Mouse (Mus musculus) limb, embryonic 14.5 days (tissue): ENCODE results near the gene Bend3. TPM values are rescaled to one million over a fixed set of nuclear protein-coding genes. Genes with fewer than 3 reads are reported as not detected.
A peak's percentile ranks its signal among the peaks of the same experiment; 100 is the strongest.
"Not testable (repeated sequence)": the region's sequence is repeated elsewhere in the genome, so short reads cannot be mapped to it uniquely, and the experiment has no call there.

Source experiments
- ATAC-seq: fragments of 200-750 bp; cut with Nextera tagmentation; 2 replicates; pipeline ENCODE4 v1.8.0; 2017; ENCODE audit warnings: low read depth, moderate number of reproducible peaks, moderate TSS enrichment; ENCODE audit not compliant: low FRiP score
- DNase-seq: peaks from one replicate; pipeline ENCODE4 v3.0.0-alpha.2; 2015; ENCODE audit warnings: low spot score
- H3K27ac ChIP-seq: fragments of 300-500 bp; sonication (generic); replicated peaks from 2 replicates; pipeline ENCODE4 v1.5.1; 2014; ENCODE audit warnings: low read depth, mild to moderate bottlenecking, low read length, moderate library complexity, mixed read lengths
- H3K27me3 ChIP-seq: fragments of 300-500 bp; sonication (generic); 2 replicates; pipeline ENCODE4 v1.6.1; 2014; ENCODE audit warnings: low read length, mixed read lengths; ENCODE audit not compliant: control insufficient read depth, insufficient read depth
- H3K36me3 ChIP-seq: fragments of 300-500 bp; sonication (generic); 2 replicates; pipeline ENCODE4 v1.6.1; 2014; ENCODE audit warnings: mild to moderate bottlenecking, low read length, moderate library complexity, mixed read lengths; ENCODE audit not compliant: control insufficient read depth, insufficient read depth
- H3K4me1 ChIP-seq: fragments of 300-500 bp; sonication (generic); 2 replicates; pipeline ENCODE4 v1.6.1; 2014; ENCODE audit warnings: antibody characterized with exemption, low read length, mixed read lengths; ENCODE audit not compliant: control insufficient read depth, insufficient read depth
- H3K4me2 ChIP-seq: fragments of 300-500 bp; sonication (generic); replicated peaks from 2 replicates; pipeline ENCODE4 v1.6.1; 2014; ENCODE audit warnings: low read depth, mild to moderate bottlenecking, low read length, moderate library complexity; ENCODE audit not compliant: severe bottlenecking
- H3K4me3 ChIP-seq: fragments of 300-500 bp; sonication (generic); replicated peaks from 2 replicates; pipeline ENCODE4 v1.5.1; 2014; ENCODE audit warnings: low read length
- H3K9ac ChIP-seq: fragments of 300-500 bp; sonication (generic); 2 replicates; pipeline ENCODE4 v1.6.1; 2014; ENCODE audit warnings: mild to moderate bottlenecking, low read depth, low read length, moderate library complexity; ENCODE audit not compliant: severe bottlenecking
- H3K9me3 ChIP-seq: fragments of 300-500 bp; sonication (generic); 2 replicates; pipeline ENCODE4 v1.6.1; 2016; ENCODE audit warnings: low read length; ENCODE audit not compliant: control insufficient read depth
- POLR2A ChIP-seq: fragments of 200-500 bp; IDR thresholded peaks from 2 replicates; pipeline ENCODE4 v1.8.0; 2012; ENCODE audit warnings: inconsistent platforms, mild to moderate bottlenecking, moderate library complexity, borderline replicate concordance; ENCODE audit not compliant: insufficient read depth, insufficient read length; ENCODE audit errors: extremely low read depth
- WGBS: fragments of 180-500 bp; shearing (Covaris S2); extraction: QIAGEN DNeasy Blood & Tissue Kit; methylation state at CpG from one replicate; pipeline ENCODE4 v1.1.7; 2014; 5-methylcytosine and 5-hydroxymethylcytosine counted together
- polyA plus RNA-seq, 2 experiments: library from polyadenylated mRNA; depleted of rRNA in 1 of 2; stranded (reverse) in 1 of 2; unstranded in 1 of 2; fragments of >200 nt; fragmentation: Nextera tagmentation in 1 of 2; extraction: Ambion mirVana in 1 of 2; gene quantifications; 2 replicates each; pipeline versions ENCODE4 v1.2.1 to v1.2.3; 2012 to 2014

Bend3 gene
- polyA plus RNA-seq, 2 experiments = 5.0 to 9.8 TPM

- Histone ChIP-seq H3K4me1 (peaks cover 4% of the 10 kb centered on the region), H3K36me3 (peaks cover 23% of the 10 kb centered on the region), H3K27me3 (no peaks in the 10 kb centered on the region), H3K9me3 (no peaks in the 10 kb centered on the region), H3K4me2 (no peak overlapping the region), H3K4me3 (no peak overlapping the region), H3K27ac (peak overlapping the region; percentile 6), H3K9ac (no peak overlapping the region)
- WGBS = 49% methylated on average over 4 of the region's 4 CpGs
- DNase-seq (peak; percentile 33), ATAC-seq (no peak)
- TF ChIP-seq POLR2A = no peak
Measured at GRCm38 (mm10) chr10:43517836-43518235, 39.2 kb downstream of the Bend3 start.

- 56% methylated on average over 11 of the region's 13 CpGs for WGBS
- no peak; the same call in 1 of the 2 replicates for ATAC-seq
- no peak overlapping the region for H3K27ac ChIP-seq
Measured at GRCm38 (mm10) chr10:43518368-43518767, 39.7 kb downstream of the Bend3 start.

GRCm38 (mm10) chr10:43519977-43520376, 41.3 kb downstream of the Bend3 start:
- Histone ChIP-seq H3K4me2 (no peak overlapping the region), H3K9me3 (no peaks in the 10 kb centered on the region), H3K9ac (no peak overlapping the region), H3K27me3 (no peaks in the 10 kb centered on the region), H3K36me3 (peaks cover 13% of the 10 kb centered on the region), H3K4me1 (peaks cover 4% of the 10 kb centered on the region), H3K27ac (no peak overlapping the region), H3K4me3 (no peak overlapping the region)
- no peak for DNase-seq
- no peak for ATAC-seq
- TF ChIP-seq POLR2A = no peak
- 94% methylated on average over 2 of the region's 2 CpGs for WGBS

More at GRCm38 (mm10) chr10:43518368-43518767, 39.7 kb downstream of the Bend3 start:
- no peak for TF ChIP-seq POLR2A
- no peak for DNase-seq
- peaks cover 18% of the 10 kb centered on the region for H3K36me3 ChIP-seq
- no peak overlapping the region for H3K4me3 ChIP-seq
- no peaks in the 10 kb centered on the region for H3K9me3 ChIP-seq
- H3K4me1 ChIP-seq = peaks cover 4% of the 10 kb centered on the region
- no peaks in the 10 kb centered on the region for H3K27me3 ChIP-seq
- no peak overlapping the region for H3K4me2 ChIP-seq
- H3K9ac ChIP-seq = no peak overlapping the region

- H3K9ac ChIP-seq, H3K4me2 ChIP-seq, H3K27me3 ChIP-seq, H3K9me3 ChIP-seq, DNase-seq, H3K4me1 ChIP-seq, ATAC-seq, H3K27ac ChIP-seq, H3K4me3 ChIP-seq: not testable (repeated sequence)
- 98% methylated on average over 10 of the region's 10 CpGs for WGBS
- peaks cover 32% of the 10 kb centered on the region for H3K36me3 ChIP-seq
Measured at GRCm38 (mm10) chr10:43523931-43524330, 45.3 kb downstream of the Bend3 start, which contains the start of gene Gm9803. Gm9803 (plus strand) TSS chr10:43524084.

- H3K27ac ChIP-seq = no peak overlapping the region
- H3K27me3 ChIP-seq = no peaks in the 10 kb centered on the region
- DNase-seq (no peak), ATAC-seq (no peak; the same call in 1 of the 2 replicates)
- H3K4me1 ChIP-seq = no peaks in the 10 kb centered on the region
- 46% methylated on average over 15 of the region's 15 CpGs for WGBS
- TF ChIP-seq POLR2A = no peak
- 0 out of 2 replicates have a peak overlapping the region, but pooled peaks have one; percentile 21 for H3K9ac ChIP-seq
- no peaks in the 10 kb centered on the region for H3K9me3 ChIP-seq
- H3K36me3 ChIP-seq = peaks cover 64% of the 10 kb centered on the region
- H3K4me2 ChIP-seq = no peak overlapping the region
- no peak overlapping the region for H3K4me3 ChIP-seq
Measured at GRCm38 (mm10) chr10:43527283-43528269, 48.9 kb downstream of the Bend3 start.
